Mouse (Mus musculus) MEL (cell line): ENCODE data around the gene Ccdc175. TPM values are rescaled to one million over a fixed set of nuclear protein-coding genes. Genes with fewer than 3 reads are reported as not detected.

Experiments used
- DNase-seq: peaks from one replicate; pipeline ENCODE4 v3.0.0; 2011; ENCODE audit warnings: low read depth, low spot score
- H3K27ac ChIP-seq: 2 replicates; pipeline ENCODE4 v1.5.1; 2012; ENCODE audit warnings: low read depth, mild to moderate bottlenecking, control low read depth, low read length, moderate library complexity; ENCODE audit not compliant: control insufficient read depth
- H3K27me3 ChIP-seq, 2 experiments: fragments of 150-350 bp in 1 of 2; sonication (generic) in 1 of 2; 2 replicates each; pipeline ENCODE4 v1.6.1; 2012; ENCODE audit warnings: low read length in 2 of 2, mild to moderate bottlenecking in 2 of 2, improper control_type of control experiment in 1 of 2, moderate library complexity in 1 of 2; ENCODE audit not compliant: insufficient read depth in 2 of 2, control insufficient read depth in 1 of 2
- H3K36me3 ChIP-seq, 2 experiments: 2 replicates each; pipeline ENCODE4 v1.6.1; 2012 to 2014; ENCODE audit warnings: low read length in 2 of 2, improper control_type of control experiment in 1 of 2, inconsistent platforms in 1 of 2, mild to moderate bottlenecking in 1 of 2; ENCODE audit not compliant: insufficient read depth in 2 of 2, control insufficient read depth in 1 of 2
- H3K4me1 ChIP-seq, 2 experiments: fragments of 150-350 bp in 1 of 2; sonication (generic) in 1 of 2; 2 replicates each; pipeline ENCODE4 v1.6.1; 2012; ENCODE audit warnings: low read length in 2 of 2, improper control_type of control experiment in 1 of 2, mild to moderate bottlenecking in 1 of 2; ENCODE audit not compliant: insufficient read depth in 2 of 2, control insufficient read depth in 1 of 2
- H3K4me3 ChIP-seq, 2 experiments: fragments of 150-350 bp in 1 of 2; sonication (generic) in 1 of 2; 2 replicates each; pipeline ENCODE4 v1.5.1; 2012; ENCODE audit warnings: low read depth in 2 of 2, low read length in 2 of 2, mild to moderate bottlenecking in 2 of 2, moderate library complexity in 2 of 2, control low read depth in 1 of 2, improper control_type of control experiment in 1 of 2; ENCODE audit not compliant: control insufficient read depth in 1 of 2, insufficient read depth in 1 of 2
- H3K79me2 ChIP-seq: 2 replicates; pipeline ENCODE4 v1.6.1; 2012; ENCODE audit warnings: mild to moderate bottlenecking, low read length, moderate library complexity; ENCODE audit not compliant: control insufficient read depth, poor library complexity, insufficient read depth
- H3K9ac ChIP-seq: 2 replicates; pipeline ENCODE4 v1.6.1; 2012; ENCODE audit warnings: low read depth, mild to moderate bottlenecking, control low read depth, low read length, moderate library complexity; ENCODE audit not compliant: control insufficient read depth, poor library complexity, severe bottlenecking
- H3K9me3 ChIP-seq: fragments of 150-350 bp; sonication (generic); replicated peaks from 2 replicates; pipeline ENCODE4 v1.6.1; 2012; ENCODE audit warnings: mild to moderate bottlenecking, low read length, improper control_type of control experiment, moderate library complexity; ENCODE audit not compliant: insufficient read depth
- BHLHE40 ChIP-seq: IDR thresholded peaks from 2 replicates; pipeline ENCODE4 v1.6.1; 2012; ENCODE audit warnings: low read depth, mild to moderate bottlenecking, inconsistent platforms, low read length, improper control_type of control experiment, borderline replicate concordance
- ETS1 ChIP-seq: IDR thresholded peaks from 2 replicates; pipeline ENCODE4 v1.6.1; 2012; ENCODE audit warnings: low read depth, mild to moderate bottlenecking, inconsistent platforms, low read length, improper control_type of control experiment, moderate library complexity
- GATA1 ChIP-seq: IDR thresholded peaks from 2 replicates; pipeline ENCODE4 v1.6.1; 2011; ENCODE audit warnings: low read depth, low read length, improper control_type of control experiment
- MAZ ChIP-seq: IDR thresholded peaks from 2 replicates; pipeline ENCODE4 v1.6.1; 2012; ENCODE audit warnings: low read depth, mild to moderate bottlenecking, inconsistent platforms, low read length, improper control_type of control experiment
- MEF2A ChIP-seq: IDR thresholded peaks from 2 replicates; pipeline ENCODE4 v1.6.1; 2014; ENCODE audit warnings: low read depth, mild to moderate bottlenecking, inconsistent platforms, low read length, improper control_type of control experiment; ENCODE audit not compliant: poor library complexity, insufficient replicate concordance, severe bottlenecking; ENCODE audit errors: extremely low read depth
- MXI1 ChIP-seq: IDR thresholded peaks from 2 replicates; pipeline ENCODE4 v1.6.1; 2011; ENCODE audit warnings: mild to moderate bottlenecking, low read depth, low read length, improper control_type of control experiment
- MYC ChIP-seq: IDR thresholded peaks from 2 replicates; pipeline ENCODE4 v1.6.1; 2011; ENCODE audit warnings: low read depth, mild to moderate bottlenecking, low read length, improper control_type of control experiment, moderate library complexity
- NELFE ChIP-seq: IDR thresholded peaks from 2 replicates; pipeline ENCODE4 v1.6.1; 2011; ENCODE audit warnings: low read depth, low read length, improper control_type of control experiment
- POLR2A ChIP-seq, 2 experiments: IDR thresholded peaks; 2 replicates each; pipeline ENCODE4 v1.6.1; 2011 to 2012; ENCODE audit warnings: low read length in 2 of 2, mild to moderate bottlenecking in 2 of 2, control low read depth in 1 of 2, improper control_type of control experiment in 1 of 2, low read depth in 1 of 2, moderate library complexity in 1 of 2; ENCODE audit not compliant: control insufficient read depth in 1 of 2, insufficient read depth in 1 of 2, poor library complexity in 1 of 2
- POLR2AphosphoS2 ChIP-seq: IDR thresholded peaks from 2 replicates; pipeline ENCODE4 v1.6.1; 2011; ENCODE audit warnings: low read length, improper control_type of control experiment
- SIN3A ChIP-seq: IDR thresholded peaks from 2 replicates; pipeline ENCODE4 v1.6.1; 2012; ENCODE audit warnings: low read length, improper control_type of control experiment, inconsistent platforms
- SMC3 ChIP-seq: IDR thresholded peaks from 2 replicates; pipeline ENCODE4 v1.6.1; 2011; ENCODE audit warnings: low read depth, low read length, improper control_type of control experiment
- TAL1 ChIP-seq: IDR thresholded peaks from 2 replicates; pipeline ENCODE4 v1.6.1; 2012; ENCODE audit warnings: mild to moderate bottlenecking, inconsistent platforms, low read length, moderate library complexity, mixed read lengths
- TBP ChIP-seq: IDR thresholded peaks from 2 replicates; pipeline ENCODE4 v1.8.0; 2011; ENCODE audit warnings: low read depth, low read length, improper control_type of control experiment
- polyA plus RNA-seq, 2 experiments: library from polyadenylated mRNA; stranded (reverse) in 1 of 2; unstranded in 1 of 2; fragments of >175 nt in 1 of 2; fragments of >200 nt in 1 of 2; gene quantifications; 2 replicates each; pipeline versions ENCODE4 v1.2.1 to v1.2.4; 2012; ENCODE audit warnings: low replicate concordance in 2 of 2, low read depth in 1 of 2; ENCODE audit not compliant: insufficient read length in 2 of 2, insufficient read depth in 1 of 2, missing spikeins in 1 of 2
- total RNA-seq: library from RNA; depleted of rRNA; stranded (reverse); fragments of 300-350 nt; gene quantifications from 2 replicates; pipeline ENCODE4 v1.2.3, GENCODE M21; 2012

Gene Ccdc175
- total and polyA plus RNA-seq, 3 experiments, result not detected

GRCm38 (mm10) chr12:72083265-72083664 lies 101.6 kb downstream of the Ccdc175 start:
- Histone ChIP-seq H3K9me3 (no peaks in the 10 kb centered on the region), H3K4me3 (no peak overlapping the region), H3K4me1 (peaks cover 0 to 2% of the 10 kb centered on the region in 2 experiments; a peak in 1 of 4 replicates), H3K27ac (no peak overlapping the region), H3K79me2 (no peaks in the 10 kb centered on the region; the same call in 1 of the 2 replicates), H3K27me3 (no peaks in the 10 kb centered on the region), H3K9ac (no peak overlapping the region), H3K36me3 (peaks cover 0 to 6% of the 10 kb centered on the region in 2 experiments; a peak in 2 of 4 replicates)
- DNase-seq, result peak; percentile 25
- TF ChIP-seq POLR2AphosphoS2, result no peak
- TF ChIP-seq, all 39 proteins: peak for 0

GRCm38 (mm10) chr12:72082370-72082769 lies 102.5 kb downstream of the Ccdc175 start:
- no peak overlapping the region for H3K4me3 ChIP-seq
- no peaks in the 10 kb centered on the region; the same call in 1 of the 2 replicates for H3K79me2 ChIP-seq
- no peaks in the 10 kb centered on the region for H3K27me3 ChIP-seq
- TF ChIP-seq ETS1 (no peak), BHLHE40 (no peak), TBP (no peak), SIN3A (no peak)
- H3K9ac ChIP-seq, result no peak overlapping the region
- no peak overlapping the region for H3K27ac ChIP-seq
- peaks cover 0 to 2% of the 10 kb centered on the region in 2 experiments; a peak in 1 of 4 replicates for H3K4me1 ChIP-seq
- H3K9me3 ChIP-seq, result no peaks in the 10 kb centered on the region
- H3K36me3 ChIP-seq, result peaks cover 0 to 6% of the 10 kb centered on the region in 2 experiments; a peak in 2 of 4 replicates
- no peak for DNase-seq

- DNase-seq, result no peak
- Histone ChIP-seq H3K4me3 (no peak overlapping the region), H3K27ac (no peak overlapping the region), H3K4me1 (0 out of 4 replicates have a peak, but pooled peaks cover 0 to 2% of the 10 kb centered on the region in 2 experiments), H3K36me3 (peaks cover 0 to 3% of the 10 kb centered on the region in 2 experiments; a peak in 2 of 4 replicates), H3K27me3 (no peaks in the 10 kb centered on the region), H3K9me3 (no peaks in the 10 kb centered on the region), H3K79me2 (no peaks in the 10 kb centered on the region; the same call in 1 of the 2 replicates), H3K9ac (no peak overlapping the region)
- TF ChIP-seq MEF2A, result no peak
- TF ChIP-seq POLR2A (IDR thresholded peaks at IDR 0.05; ENCODE audit: control insufficient read depth in 1 of 2, insufficient read depth in 1 of 2, low read depth in 1 of 2, low read length in 2 of 2, poor library complexity in 1 of 2), result no peak
- no peak for TF ChIP-seq MXI1
- no peak for TF ChIP-seq SMC3
- TF ChIP-seq MYC, result no peak
- no peak for TF ChIP-seq NELFE
- TF ChIP-seq MAZ, result no peak
- TF ChIP-seq TAL1, result no peak
- no peak for TF ChIP-seq GATA1
These were observed 102.9 kb downstream of the Ccdc175 start for GRCm38 (mm10) chr12:72081961-72082360.
